Mouse (Mus musculus): ENCODE results near the gene Tdrd7. TPM values are rescaled to one million over a fixed set of nuclear protein-coding genes. Genes with fewer than 3 reads are reported as not detected.

Gene Tdrd7
- polyA plus RNA-seq, 1 experiment from 2014 or later = 21.5 TPM

- Histone ChIP-seq H3K9me3 (ENCODE audit: control insufficient read depth, low read length) (no peaks in the 10 kb centered on the region), H3K36me3 (ENCODE audit: control insufficient read depth, insufficient read depth, low read length) (no peaks in the 10 kb centered on the region), H3K4me2 (ENCODE audit: low read depth, low read length) (no peak overlapping the region), H3K9ac (ENCODE audit: low read length) (no peak overlapping the region), H3K27ac (ENCODE audit: low read length) (no peak overlapping the region), H3K27me3 (ENCODE audit: control insufficient read depth, insufficient read depth, low read depth, low read length) (no peaks in the 10 kb centered on the region), H3K4me1 (replicated peaks; ENCODE audit: control insufficient read depth, insufficient read depth, low read length) (0 out of 2 replicates have a peak, but pooled peaks cover 8% of the 10 kb centered on the region), H3K4me3 (ENCODE audit: low read length) (no peak overlapping the region)
- ATAC-seq (ENCODE audit: low read depth) = no peak
- 41% methylated on average over 1 of the region's 1 CpGs for WGBS
These were observed 103.4 kb downstream of the Tdrd7 start for GRCm38 (mm10) chr4:46068573-46068972.

- Histone ChIP-seq H3K4me1 (replicated peaks; ENCODE audit: control insufficient read depth, insufficient read depth, low read length) (peaks cover 7% of the 10 kb centered on the region; the same call in 1 of the 2 replicates), H3K9me3 (ENCODE audit: control insufficient read depth, low read length) (no peaks in the 10 kb centered on the region), H3K36me3 (ENCODE audit: control insufficient read depth, insufficient read depth, low read length) (no peaks in the 10 kb centered on the region), H3K4me3 (ENCODE audit: low read length) (no peak overlapping the region), H3K27ac (ENCODE audit: low read length) (no peak overlapping the region), H3K4me2 (ENCODE audit: low read depth, low read length) (no peak overlapping the region), H3K9ac (ENCODE audit: low read length) (no peak overlapping the region), H3K27me3 (ENCODE audit: control insufficient read depth, insufficient read depth, low read depth, low read length) (no peaks in the 10 kb centered on the region)
- 69% methylated on average over 6 of the region's 6 CpGs for WGBS
- no peak for ATAC-seq (ENCODE audit: low read depth)
These were observed 104.8 kb downstream of the Tdrd7 start for GRCm38 (mm10) chr4:46069851-46070482.

GRCm38 (mm10) chr4:46072631-46073030, 107.5 kb downstream of the Tdrd7 start:
- Histone ChIP-seq H3K4me2 (ENCODE audit: low read depth, low read length) (no peak overlapping the region), H3K4me1 (replicated peaks; ENCODE audit: control insufficient read depth, insufficient read depth, low read length) (peaks cover 2% of the 10 kb centered on the region; the same call in 1 of the 2 replicates), H3K36me3 (ENCODE audit: control insufficient read depth, insufficient read depth, low read length) (no peaks in the 10 kb centered on the region), H3K27me3 (ENCODE audit: control insufficient read depth, insufficient read depth, low read depth, low read length) (no peaks in the 10 kb centered on the region), H3K9ac (ENCODE audit: low read length) (no peak overlapping the region), H3K4me3 (ENCODE audit: low read length) (no peak overlapping the region), H3K27ac (ENCODE audit: low read length) (no peak overlapping the region), H3K9me3 (ENCODE audit: control insufficient read depth, low read length) (no peaks in the 10 kb centered on the region)
- no peak for ATAC-seq (ENCODE audit: low read depth)
- WGBS = 84% methylated on average over 6 of the region's 6 CpGs

- peak; percentile 73 for ATAC-seq (ENCODE audit: low read depth)
- Histone ChIP-seq H3K27me3 (ENCODE audit: control insufficient read depth, insufficient read depth, low read depth, low read length) (no peaks in the 10 kb centered on the region), H3K4me1 (replicated peaks; ENCODE audit: control insufficient read depth, insufficient read depth, low read length) (peaks cover 2% of the 10 kb centered on the region; the same call in 1 of the 2 replicates), H3K36me3 (ENCODE audit: control insufficient read depth, insufficient read depth, low read length) (no peaks in the 10 kb centered on the region), H3K9me3 (ENCODE audit: control insufficient read depth, low read length) (no peaks in the 10 kb centered on the region), H3K27ac (ENCODE audit: low read length) (no peak overlapping the region), H3K9ac (ENCODE audit: low read length) (no peak overlapping the region), H3K4me2 (ENCODE audit: low read depth, low read length) (no peak overlapping the region), H3K4me3 (ENCODE audit: low read length) (no peak overlapping the region)
- 16% methylated on average over 4 of the region's 4 CpGs for WGBS
These were observed 108.6 kb downstream of the Tdrd7 start for GRCm38 (mm10) chr4:46073736-46074135.

- H3K4me1 ChIP-seq (replicated peaks; ENCODE audit: control insufficient read depth, insufficient read depth, low read length) = peaks cover 2% of the 10 kb centered on the region; the same call in 1 of the 2 replicates
- no peaks in the 10 kb centered on the region for H3K9me3 ChIP-seq (ENCODE audit: control insufficient read depth, low read length)
- H3K36me3 ChIP-seq (ENCODE audit: control insufficient read depth, insufficient read depth, low read length) = no peaks in the 10 kb centered on the region
- H3K9ac ChIP-seq (ENCODE audit: low read length) = no peak overlapping the region
- no peak overlapping the region for H3K4me2 ChIP-seq (ENCODE audit: low read depth, low read length)
- no peaks in the 10 kb centered on the region for H3K27me3 ChIP-seq (ENCODE audit: control insufficient read depth, insufficient read depth, low read depth, low read length)
- no peak for ATAC-seq (ENCODE audit: low read depth)
- 81% methylated on average over 3 of the region's 3 CpGs for WGBS
- H3K4me3 ChIP-seq (ENCODE audit: low read length) = no peak overlapping the region
- H3K27ac ChIP-seq (ENCODE audit: low read length) = no peak overlapping the region
These were observed 110.5 kb downstream of the Tdrd7 start for GRCm38 (mm10) chr4:46075664-46076063.

- ATAC-seq (ENCODE audit: low read depth) = peak; percentile 54; the same call in 1 of the 2 replicates
- Histone ChIP-seq H3K4me1 (replicated peaks; ENCODE audit: control insufficient read depth, insufficient read depth, low read length) (peaks cover 2% of the 10 kb centered on the region; the same call in 1 of the 2 replicates), H3K27ac (ENCODE audit: low read length) (no peak overlapping the region), H3K9me3 (ENCODE audit: control insufficient read depth, low read length) (no peaks in the 10 kb centered on the region), H3K36me3 (ENCODE audit: control insufficient read depth, insufficient read depth, low read length) (no peaks in the 10 kb centered on the region), H3K9ac (ENCODE audit: low read length) (no peak overlapping the region), H3K4me2 (ENCODE audit: low read depth, low read length) (no peak overlapping the region), H3K27me3 (ENCODE audit: control insufficient read depth, insufficient read depth, low read depth, low read length) (no peaks in the 10 kb centered on the region), H3K4me3 (ENCODE audit: low read length) (no peak overlapping the region)
- WGBS = 42% methylated on average over 2 of the region's 2 CpGs
These were observed 111.8 kb downstream of the Tdrd7 start for GRCm38 (mm10) chr4:46076892-46077291.

GRCm38 (mm10) chr4:46080261-46080660, 115.1 kb downstream of the Tdrd7 start:
- H3K4me3 ChIP-seq (ENCODE audit: low read length) = no peak overlapping the region
- H3K27me3 ChIP-seq (ENCODE audit: control insufficient read depth, insufficient read depth, low read depth, low read length) = no peaks in the 10 kb centered on the region
- no peaks in the 10 kb centered on the region for H3K4me1 ChIP-seq (replicated peaks; ENCODE audit: control insufficient read depth, insufficient read depth, low read length)
- no peak overlapping the region for H3K27ac ChIP-seq (ENCODE audit: low read length)
- no peak overlapping the region for H3K4me2 ChIP-seq (ENCODE audit: low read depth, low read length)
- no peak overlapping the region for H3K9ac ChIP-seq (ENCODE audit: low read length)
- no peak for ATAC-seq (ENCODE audit: low read depth)
- H3K9me3 ChIP-seq (ENCODE audit: control insufficient read depth, low read length) = no peaks in the 10 kb centered on the region
- no peaks in the 10 kb centered on the region for H3K36me3 ChIP-seq (ENCODE audit: control insufficient read depth, insufficient read depth, low read length)
- WGBS = 81% methylated on average over 4 of the region's 4 CpGs

- no peaks in the 10 kb centered on the region for H3K9me3 ChIP-seq (ENCODE audit: control insufficient read depth, low read length)
- ATAC-seq (ENCODE audit: low read depth) = no peak
- H3K9ac ChIP-seq (ENCODE audit: low read length) = no peak overlapping the region
- H3K27me3 ChIP-seq (ENCODE audit: control insufficient read depth, insufficient read depth, low read depth, low read length) = no peaks in the 10 kb centered on the region
- H3K4me2 ChIP-seq (ENCODE audit: low read depth, low read length) = no peak overlapping the region
- no peak overlapping the region for H3K27ac ChIP-seq (ENCODE audit: low read length)
- no peak overlapping the region for H3K4me3 ChIP-seq (ENCODE audit: low read length)
- WGBS = 62% methylated on average over 11 of the region's 11 CpGs
- no peaks in the 10 kb centered on the region for H3K36me3 ChIP-seq (ENCODE audit: control insufficient read depth, insufficient read depth, low read length)
- no peaks in the 10 kb centered on the region for H3K4me1 ChIP-seq (replicated peaks; ENCODE audit: control insufficient read depth, insufficient read depth, low read length)
These were observed 117.4 kb downstream of the Tdrd7 start for GRCm38 (mm10) chr4:46082555-46082954.

Data from lung, embryonic 16.5 days (tissue).